Mouse (Mus musculus) heart, postnatal 36 days (tissue): ENCODE results near the gene Mterf2. TPM values are rescaled to one million over a fixed set of nuclear protein-coding genes. Genes with fewer than 3 reads are reported as not detected.

Experiments
- DNase-seq, 2 experiments: peaks; one replicate each; pipeline ENCODE4 v3.0.0; 2021 to 2022
- intact Hi-C: fragments of 180-260 bp; cut with DNase I; formaldehyde crosslinking; loops from one replicate; pipeline ENCODE4 v1.15.1; 2025
- total RNA-seq, 2 experiments: library from RNA; stranded (reverse); gene quantifications; 2 replicates each; pipeline ENCODE4 v1.2.3; 2021

The Mterf2 gene
- total RNA-seq, 2 experiments from 2014 or later = 19.1 to 20.6 TPM

DNA sequence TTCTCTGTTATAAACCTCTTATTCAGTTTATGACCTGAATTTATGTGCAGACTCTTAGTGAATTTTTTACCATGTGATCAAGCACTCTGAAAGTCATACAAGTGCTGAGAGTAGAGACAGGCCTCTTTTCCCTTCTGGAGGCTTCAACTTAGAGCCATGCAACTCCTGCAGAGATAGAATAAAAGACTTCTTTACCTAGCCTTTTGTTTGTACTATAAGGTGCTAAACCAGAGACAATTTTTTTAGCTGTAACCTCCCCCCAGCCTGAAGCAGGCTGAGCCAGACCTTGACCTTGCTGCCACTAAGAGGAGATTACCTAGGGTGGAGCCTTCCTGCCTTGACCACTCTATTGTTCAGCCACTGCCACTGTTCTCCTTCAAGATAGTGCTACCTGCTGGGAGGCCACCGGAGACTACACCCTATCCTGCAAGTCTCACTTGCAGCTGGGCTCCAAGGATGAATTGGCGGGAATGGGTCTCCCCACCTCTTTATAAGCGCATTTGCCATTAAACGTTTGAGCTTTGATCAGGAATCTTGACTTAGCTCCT is 56.1 kb downstream of the Mterf2 start:
- no peak for DNase-seq
- intact Hi-C loops = no loop called here

Other genes with a start within 250 kb of the Mterf2 start
- gene Ric8b, start 210.4 kb downstream of the Mterf2 start, total RNA-seq = 10 to 100 TPM; 35.5 to 40.9 TPM
- gene Fhl4, start 25.5 kb downstream of the Mterf2 start, total RNA-seq = under 1 TPM; 0.35 to 0.61 TPM
- gene Tmem263, start 25.4 kb downstream of the Mterf2 start, total RNA-seq = 10 to 100 TPM; 14.8 to 16.0 TPM
- 10 to 100 TPM in 1 of 2 experiments, 1 to 10 TPM in 1; 9.0 to 11.3 TPM for gene Cry1, start 57.0 kb upstream of the Mterf2 start, total RNA-seq